Mouse (Mus musculus): ENCODE results near the gene Ptpre. TPM values are rescaled to one million over a fixed set of nuclear protein-coding genes. Genes with fewer than 3 reads are reported as not detected.
"Not testable (repeated sequence)": the region's sequence is repeated elsewhere in the genome, so short reads cannot be mapped to it uniquely, and the experiment has no call there.

The Ptpre gene
- polyA plus RNA-seq, 1 experiment from 2014 or later, result 2.3 TPM

DNA sequence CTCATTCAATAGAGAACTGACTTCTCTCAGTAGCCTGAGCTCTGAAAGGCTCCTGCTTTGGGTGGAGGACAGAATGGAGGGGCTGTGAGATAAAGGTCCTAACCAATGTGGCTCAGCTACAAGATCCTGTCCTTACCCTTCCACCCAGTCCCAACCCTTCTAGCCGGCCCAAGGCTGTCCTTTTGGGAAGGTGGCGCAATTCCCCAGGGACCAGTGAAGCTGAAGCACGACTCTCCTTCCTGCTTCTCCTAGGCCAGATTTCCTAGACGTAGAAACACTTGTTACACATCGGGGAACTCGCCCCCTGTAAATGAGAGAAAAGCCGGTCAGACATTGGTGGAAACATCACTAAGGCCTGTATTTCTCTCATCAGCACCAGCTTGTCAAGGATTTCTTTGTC, 126.9 kb downstream of the Ptpre start:
- no peak overlapping the region for H3K4me2 ChIP-seq
- H3K9ac ChIP-seq, result no peak overlapping the region
- no peaks in the 10 kb centered on the region for H3K9me3 ChIP-seq (ENCODE audit: low read depth, low read length)
- H3K36me3 ChIP-seq (ENCODE audit: insufficient read depth), result no peaks in the 10 kb centered on the region
- no peaks in the 10 kb centered on the region for H3K4me1 ChIP-seq (ENCODE audit: insufficient read depth)
- WGBS, result 78% methylated on average over 7 of the region's 7 CpGs
- no peak overlapping the region for H3K27ac ChIP-seq (ENCODE audit: low read depth)
- TF ChIP-seq CTCF (IDR thresholded peaks at IDR 0.05; ENCODE audit: low read depth), result no peak
- DNase-seq (no peak), ATAC-seq (ENCODE audit: insufficient read depth) (no peak)
- H3K4me3 ChIP-seq (ENCODE audit: low read depth, low read length), result no peak overlapping the region
- H3K27me3 ChIP-seq (ENCODE audit: insufficient read depth, low read length), result no peaks in the 10 kb centered on the region

DNA sequence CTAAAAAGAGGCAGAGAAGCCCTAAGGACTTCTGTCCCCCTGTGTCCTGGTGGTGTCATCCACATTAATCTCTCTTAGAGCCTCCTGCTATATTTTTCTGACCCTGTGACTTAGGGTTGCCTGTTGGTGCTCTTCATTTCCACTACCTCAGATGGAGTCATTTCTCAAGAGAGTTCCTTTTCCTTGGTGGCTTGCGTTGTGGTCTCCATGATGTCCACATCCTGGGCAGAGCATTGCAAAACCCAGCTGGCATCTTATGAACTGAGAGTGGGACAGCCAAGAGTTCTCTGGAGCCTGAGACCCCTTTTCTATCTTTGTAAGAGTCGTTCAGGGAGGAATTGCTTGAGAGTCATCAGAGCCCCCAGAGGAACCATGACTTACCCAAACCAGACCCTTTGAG, 129.0 kb downstream of the Ptpre start:
- DNase-seq (no peak), ATAC-seq (ENCODE audit: insufficient read depth) (no peak)
- Histone ChIP-seq H3K27ac (ENCODE audit: low read depth) (no peak overlapping the region), H3K4me2 (no peak overlapping the region), H3K9me3 (ENCODE audit: low read depth, low read length) (no peaks in the 10 kb centered on the region), H3K4me1 (ENCODE audit: insufficient read depth) (no peaks in the 10 kb centered on the region), H3K27me3 (ENCODE audit: insufficient read depth, low read length) (no peaks in the 10 kb centered on the region), H3K9ac (no peak overlapping the region), H3K36me3 (ENCODE audit: insufficient read depth) (no peaks in the 10 kb centered on the region), H3K4me3 (ENCODE audit: low read depth, low read length) (no peak overlapping the region)
- WGBS, result 85% methylated on average over 2 of the region's 2 CpGs
- no peak for TF ChIP-seq CTCF (IDR thresholded peaks at IDR 0.05; ENCODE audit: low read depth)

DNA sequence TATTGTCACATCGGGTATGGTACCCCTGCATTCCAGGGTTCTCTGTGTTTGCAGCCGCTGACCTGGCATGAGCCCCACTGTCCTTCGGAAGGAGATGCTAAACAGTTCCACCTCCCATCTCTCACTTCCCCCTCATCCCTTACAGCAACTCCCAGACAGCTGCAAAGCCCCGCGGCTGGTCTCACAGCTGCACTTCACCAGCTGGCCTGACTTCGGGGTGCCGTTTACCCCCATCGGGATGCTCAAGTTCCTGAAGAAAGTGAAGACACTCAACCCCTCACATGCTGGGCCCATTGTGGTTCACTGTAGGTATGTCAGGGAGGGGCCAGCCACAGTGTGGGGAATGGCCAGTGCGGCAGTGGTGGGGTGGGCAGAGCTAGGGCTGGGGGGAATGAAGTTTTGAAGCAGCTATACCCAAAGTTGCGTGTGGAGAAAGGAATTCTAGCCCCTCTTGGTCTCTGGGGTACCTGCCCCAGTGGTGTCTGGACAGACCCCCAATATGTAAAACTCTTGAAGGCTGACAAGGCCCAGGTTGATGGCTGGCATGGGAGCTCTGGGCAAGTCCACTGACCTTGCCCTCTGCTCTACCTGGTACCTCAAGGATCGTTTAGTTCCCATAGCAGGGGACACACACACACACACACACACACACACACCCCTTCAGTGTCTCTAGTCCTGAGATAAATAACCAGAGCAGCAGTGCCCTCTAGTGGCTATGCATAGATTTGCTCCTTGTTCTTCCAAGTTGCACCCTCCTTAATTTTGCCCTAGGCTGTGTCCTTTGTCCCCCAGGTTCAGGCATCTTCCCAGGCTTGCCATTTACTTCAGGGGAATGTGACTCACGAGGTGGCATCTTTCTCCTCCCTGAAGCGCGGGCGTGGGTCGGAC, 131.8 kb downstream of the Ptpre start:
- Histone ChIP-seq H3K9ac (no peak overlapping the region), H3K27ac (ENCODE audit: low read depth) (no peak overlapping the region), H3K9me3 (ENCODE audit: low read depth, low read length) (no peaks in the 10 kb centered on the region), H3K4me2 (no peak overlapping the region), H3K27me3 (ENCODE audit: insufficient read depth, low read length) (no peaks in the 10 kb centered on the region), H3K36me3 (ENCODE audit: insufficient read depth) (no peaks in the 10 kb centered on the region), H3K4me3 (ENCODE audit: low read depth, low read length) (no peak overlapping the region), H3K4me1 (ENCODE audit: insufficient read depth) (no peaks in the 10 kb centered on the region)
- WGBS, result 29% methylated on average over 16 of the region's 16 CpGs
- TF ChIP-seq CTCF (IDR thresholded peaks at IDR 0.05; ENCODE audit: low read depth), result peak; percentile 92
- peak; percentile 89 for DNase-seq
- ATAC-seq (ENCODE audit: insufficient read depth), result peak; percentile 46

DNA sequence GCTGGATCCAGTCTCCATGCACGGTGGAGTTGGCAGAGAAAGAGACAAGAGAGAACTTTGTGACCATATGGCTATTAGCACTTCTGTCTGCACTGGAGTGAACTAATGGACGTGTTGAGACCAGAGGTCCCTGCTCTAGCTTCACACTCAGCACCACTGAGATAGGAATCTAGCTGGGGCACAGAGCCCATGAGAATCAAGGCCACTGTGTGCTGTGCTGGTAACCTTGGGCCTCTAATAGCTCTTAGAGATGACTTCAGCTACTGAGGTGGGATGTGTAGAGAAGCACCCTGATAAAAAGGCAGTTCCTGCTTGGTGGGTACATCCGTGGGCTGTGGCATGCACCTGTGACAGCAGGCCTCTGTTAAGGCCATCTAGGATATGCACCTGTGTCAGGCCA, 136.3 kb downstream of the Ptpre start:
- Histone ChIP-seq H3K4me2 (no peak overlapping the region), H3K9me3 (ENCODE audit: low read depth, low read length) (no peaks in the 10 kb centered on the region), H3K27ac (ENCODE audit: low read depth) (no peak overlapping the region), H3K4me3 (ENCODE audit: low read depth, low read length) (no peak overlapping the region), H3K9ac (no peak overlapping the region), H3K27me3 (ENCODE audit: insufficient read depth, low read length) (no peaks in the 10 kb centered on the region), H3K4me1 (ENCODE audit: insufficient read depth) (no peaks in the 10 kb centered on the region), H3K36me3 (ENCODE audit: insufficient read depth) (no peaks in the 10 kb centered on the region)
- TF ChIP-seq CTCF (IDR thresholded peaks at IDR 0.05; ENCODE audit: low read depth), result no peak
- DNase-seq (no peak), ATAC-seq (ENCODE audit: insufficient read depth) (no peak)
- 42% methylated on average over 3 of the region's 3 CpGs for WGBS

DNA sequence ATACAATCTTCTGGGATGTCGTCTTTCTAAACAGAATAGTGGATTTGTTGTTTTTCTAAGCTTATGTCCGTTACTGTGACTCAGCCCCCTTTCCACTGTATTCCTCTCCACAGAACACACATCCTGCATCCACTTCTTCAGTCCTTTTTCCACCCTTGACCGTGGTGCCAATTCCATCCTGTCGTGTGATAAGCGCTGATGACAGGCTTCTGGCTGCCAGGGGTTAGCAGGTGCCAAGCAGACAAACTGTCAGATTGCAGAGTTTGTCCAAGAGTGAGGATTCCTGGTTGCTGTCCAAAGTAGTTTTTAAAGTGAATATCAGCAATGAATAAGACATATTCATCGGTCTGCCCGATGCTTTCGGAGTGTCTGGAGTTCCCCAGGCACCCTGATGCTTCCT, 139.4 kb downstream of the Ptpre start:
- 65% methylated on average over 8 of the region's 8 CpGs for WGBS
- DNase-seq, result no peak
- no peaks in the 10 kb centered on the region for H3K4me1 ChIP-seq (ENCODE audit: insufficient read depth)

DNA sequence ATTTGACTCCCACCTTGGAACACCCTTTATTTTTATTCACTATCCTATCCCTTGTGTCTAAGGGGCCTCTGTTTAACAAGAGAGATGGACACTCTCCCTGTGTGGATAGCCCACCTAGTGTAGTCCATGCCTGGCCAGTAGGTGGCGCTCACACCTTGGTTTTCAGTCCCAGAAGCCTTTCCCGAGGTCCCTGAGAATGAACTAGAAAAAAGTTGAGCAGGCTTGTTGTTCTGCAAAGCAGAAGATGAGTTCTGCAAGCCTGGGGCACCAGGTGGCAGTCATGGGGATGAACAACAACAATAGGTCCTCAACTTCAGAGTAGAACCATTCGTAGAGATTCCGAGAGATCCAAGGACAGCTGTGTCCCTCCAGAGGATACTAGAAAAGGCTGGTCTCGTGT, 143.1 kb downstream of the Ptpre start:
- H3K4me2 ChIP-seq, result no peak overlapping the region
- H3K4me3 ChIP-seq (ENCODE audit: low read depth, low read length), result no peak overlapping the region
- H3K4me1 ChIP-seq (ENCODE audit: insufficient read depth), result no peaks in the 10 kb centered on the region
- peak; percentile 78 for TF ChIP-seq CTCF (IDR thresholded peaks at IDR 0.05; ENCODE audit: low read depth)
- ATAC-seq (ENCODE audit: insufficient read depth) (peak; percentile 23; the same call in 1 of the 2 replicates), DNase-seq (peak; percentile 79)
- no peaks in the 10 kb centered on the region for H3K27me3 ChIP-seq (ENCODE audit: insufficient read depth, low read length)
- peaks cover 10% of the 10 kb centered on the region for H3K36me3 ChIP-seq (ENCODE audit: insufficient read depth)
- no peaks in the 10 kb centered on the region for H3K9me3 ChIP-seq (ENCODE audit: low read depth, low read length)
- H3K27ac ChIP-seq (ENCODE audit: low read depth), result no peak overlapping the region
- 61% methylated on average over 5 of the region's 5 CpGs for WGBS
- H3K9ac ChIP-seq, result no peak overlapping the region

More for the DNA sequence above, 139.4 kb downstream of the Ptpre start:
- no peak overlapping the region for H3K27ac ChIP-seq (ENCODE audit: low read depth)
- no peak for ATAC-seq (ENCODE audit: insufficient read depth)
- TF ChIP-seq CTCF (IDR thresholded peaks at IDR 0.05; ENCODE audit: low read depth), result no peak
- no peak overlapping the region for H3K4me3 ChIP-seq (ENCODE audit: low read depth, low read length)
- no peaks in the 10 kb centered on the region for H3K9me3 ChIP-seq (ENCODE audit: low read depth, low read length)
- no peaks in the 10 kb centered on the region for H3K36me3 ChIP-seq (ENCODE audit: insufficient read depth)
- H3K4me2 ChIP-seq, result no peak overlapping the region
- H3K27me3 ChIP-seq (ENCODE audit: insufficient read depth, low read length), result no peaks in the 10 kb centered on the region
- no peak overlapping the region for H3K9ac ChIP-seq

DNA sequence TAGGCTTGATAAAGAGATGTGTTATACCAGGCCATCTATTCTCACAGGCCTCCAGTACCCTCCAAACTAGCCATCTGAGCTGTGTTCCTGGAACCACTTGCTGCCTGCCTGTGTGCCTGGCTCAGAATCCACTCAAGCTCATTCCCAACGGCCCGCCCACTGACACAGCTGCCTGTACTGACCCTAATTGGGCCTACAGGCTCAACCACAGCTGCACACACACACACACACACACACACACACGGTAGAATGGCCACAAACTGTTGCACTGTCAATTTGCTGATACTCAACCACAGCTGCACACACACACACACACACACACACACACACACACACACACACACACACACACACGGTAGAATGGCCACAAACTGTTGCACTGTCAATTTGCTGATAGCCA, 146.8 kb downstream of the Ptpre start:
- H3K27ac ChIP-seq (ENCODE audit: low read depth), result not testable (repeated sequence)

More for the DNA sequence above, 146.8 kb downstream of the Ptpre start:
- not testable (repeated sequence) for H3K4me1 ChIP-seq (ENCODE audit: insufficient read depth); H3K4me2 ChIP-seq; H3K9ac ChIP-seq; H3K9me3 ChIP-seq (ENCODE audit: low read depth, low read length); H3K27me3 ChIP-seq (ENCODE audit: insufficient read depth, low read length); H3K4me3 ChIP-seq (ENCODE audit: low read depth, low read length)
- WGBS, result 56% methylated on average over 4 of the region's 4 CpGs
- ATAC-seq (ENCODE audit: insufficient read depth) (0 out of 2 replicates have a peak, but pooled peaks have one; percentile 21), DNase-seq (peak; percentile 30)
- H3K36me3 ChIP-seq (ENCODE audit: insufficient read depth), result peaks cover 45% of the 10 kb centered on the region

Measured in lung, embryonic 14.5 days (tissue).